Mouse (Mus musculus) liver, postnatal 0 days (tissue): ENCODE results near the gene Msi2.

ENCODE experiments used
- CTCF ChIP-seq: sonication (generic); IDR thresholded peaks from 2 replicates; pipeline ENCODE4 v1.5.1; 2016; ENCODE audit warnings: antibody characterized with exemption, low read depth
- EP300 ChIP-seq: IDR thresholded peaks from 2 replicates; pipeline ENCODE4 v1.6.1; 2016; ENCODE audit warnings: antibody characterized with exemption, low read depth, mild to moderate bottlenecking

- no peak for TF ChIP-seq CTCF
- no peak for TF ChIP-seq EP300
Measured at GRCm38 (mm10) chr11:88759501-88759900, 41.2 kb upstream of the Msi2 start.
